Mouse (Mus musculus) embryonic fibroblast, embryonic 13.5 days (primary cell): ENCODE measurements around the gene Hlx.

Experiments
- CTCF ChIP-seq: IDR thresholded peaks from 2 replicates; pipeline ENCODE4 v1.5.1; 2011; ENCODE audit warnings: mild to moderate bottlenecking, control low read depth, low read length, moderate library complexity, borderline replicate concordance; ENCODE audit not compliant: insufficient read depth
- POLR2A ChIP-seq: IDR thresholded peaks from 2 replicates; pipeline ENCODE4 v1.6.1; 2011; ENCODE audit warnings: low read depth, mild to moderate bottlenecking, control low read depth, low read length, moderate library complexity

- no peak for TF ChIP-seq POLR2A
- TF ChIP-seq CTCF: peak; percentile 92
Measured at GRCm38 (mm10) chr1:184737876-184738479, 5.6 kb upstream of the Hlx start.
